Mouse (Mus musculus) gonadal fat pad, adult 2 months (tissue): ENCODE results near the gene Sec24c. TPM values are rescaled to one million over a fixed set of nuclear protein-coding genes. Genes with fewer than 3 reads are reported as not detected.

ENCODE experiments used
- DNase-seq: peaks from one replicate; pipeline ENCODE4 v3.0.0-alpha.2; 2012; ENCODE audit warnings: low read depth
- polyA plus RNA-seq: library from polyadenylated mRNA; depleted of rRNA; stranded (reverse); fragments of >200 nt; gene quantifications from 2 replicates; pipeline ENCODE4 v1.2.3, GENCODE M21; 2012

Gene Sec24c
- polyA plus RNA-seq, 1 experiment, result 173 TPM

- no peak for DNase-seq
Observed at GRCm38 (mm10) chr14:20659687-20660086, 14.4 kb upstream of the Sec24c start.

- no peak for DNase-seq
Observed at GRCm38 (mm10) chr14:20660827-20661660, 13.1 kb upstream of the Sec24c start.

GRCm38 (mm10) chr14:20661661-20662331 is 12.3 kb upstream of the Sec24c start:
- DNase-seq, result no peak

GRCm38 (mm10) chr14:20662740-20663139 is 11.4 kb upstream of the Sec24c start:
- DNase-seq, result no peak

GRCm38 (mm10) chr14:20663601-20664000 is 10.5 kb upstream of the Sec24c start:
- DNase-seq, result no peak

- no peak for DNase-seq
Observed at GRCm38 (mm10) chr14:20664436-20664835, 9.7 kb upstream of the Sec24c start.

- DNase-seq, result no peak
Observed at GRCm38 (mm10) chr14:20667469-20667868, 6.6 kb upstream of the Sec24c start.

- no peak for DNase-seq
Observed at GRCm38 (mm10) chr14:20668154-20668810, 5.8 kb upstream of the Sec24c start, which contains the start of gene Synpo2l. Gene Synpo2l, minus strand, starts transcription at chr14:20668354.

GRCm38 (mm10) chr14:20672990-20673389 is 1.1 kb upstream of the Sec24c start:
- no peak for DNase-seq

GRCm38 (mm10) chr14:20673735-20674063 is 409 bp upstream of the Sec24c start:
- no peak for DNase-seq

- no peak for DNase-seq
Observed at GRCm38 (mm10) chr14:20677906-20678305, 3.8 kb downstream of the Sec24c start.

GRCm38 (mm10) chr14:20681742-20682141 is 7.6 kb downstream of the Sec24c start:
- no peak for DNase-seq

- DNase-seq, result no peak
Observed at GRCm38 (mm10) chr14:20682498-20682897, 8.4 kb downstream of the Sec24c start.

- DNase-seq, result no peak
Observed at GRCm38 (mm10) chr14:20686576-20686975, 12.5 kb downstream of the Sec24c start.

- DNase-seq, result no peak
Observed at GRCm38 (mm10) chr14:20689009-20689408, 14.9 kb downstream of the Sec24c start.

- DNase-seq, result no peak
Observed at GRCm38 (mm10) chr14:20691772-20692171, 17.7 kb downstream of the Sec24c start.

- DNase-seq, result no peak
Observed at GRCm38 (mm10) chr14:20693589-20694101, 19.5 kb downstream of the Sec24c start.

GRCm38 (mm10) chr14:20694185-20694883 is 20.2 kb downstream of the Sec24c start:
- DNase-seq, result no peak

- DNase-seq, result no peak
Observed at GRCm38 (mm10) chr14:20694884-20695760, 21.0 kb downstream of the Sec24c start, which contains the start of gene Fut11. Gene Fut11, plus strand, starts transcription at chr14:20694968.

- DNase-seq, result no peak
Observed at GRCm38 (mm10) chr14:20695761-20696520, 21.8 kb downstream of the Sec24c start.
